ENCODE assay signal across 10 mouse cellular contexts in genomic region chr7:45800001-45800400, GRCm38 (mm10). TPM values are rescaled to one million over a fixed set of nuclear protein-coding genes. Genes with fewer than 3 reads are reported as not detected.
DNase-seq lines count a peak whose midpoint lies in the region; ATAC-seq lines count a peak whose summit lies in the region.
"Had no signal": no experiment of that assay in that cellular context is flagged by ENCODE, and none has a peak within 500 bp of the region (broad histone marks: within the 10 kb centered on the region; RNA-seq: fewer than 3 reads in every experiment).

No protein-coding gene starts in this region.

- H3K4me3 ChIP-seq in kidney, embryonic 16.5 days (ENCODE audit: low read length): peak overlapping the region; percentile 36
- H3K4me3 ChIP-seq in embryonic facial prominence, embryonic 13.5 days: 0 out of 2 replicates have a peak overlapping the region, but pooled peaks have one; percentile 28
- peak overlapping the region; percentile 36; the same call in 1 of the 2 replicates for H3K4me3 ChIP-seq in liver, embryonic 15.5 days (replicated peaks)
- no peak overlapping the region for H3K4me3 ChIP-seq in hindbrain, embryonic 16.5 days (ENCODE audit: low read length)

- H3K4me1 ChIP-seq in kidney, embryonic 16.5 days (ENCODE audit: insufficient read depth, low read length): peaks cover 27% of the 10 kb centered on the region; the same call in 1 of the 2 replicates
- H3K4me1 ChIP-seq in embryonic facial prominence, embryonic 13.5 days: peaks cover 34% of the 10 kb centered on the region
- peaks cover 51% of the 10 kb centered on the region for H3K4me1 ChIP-seq in liver, embryonic 15.5 days (replicated peaks)
- H3K4me1 ChIP-seq in hindbrain, embryonic 16.5 days (ENCODE audit: control insufficient read depth, insufficient read depth, low read depth, low read length): peaks cover 20% of the 10 kb centered on the region

- DNase-seq in cerebellum, adult 9-11 months: peak; percentile 12
- DNase-seq in cerebellum, adult 9-10 months: no peak
- no peak for DNase-seq in kidney, adult 8-10 months

- 41% methylated on average over 7 of the region's 7 CpGs for WGBS in kidney, embryonic 16.5 days
- WGBS in embryonic facial prominence, embryonic 13.5 days: 36% methylated on average over 7 of the region's 7 CpGs
- 29% methylated on average over 7 of the region's 7 CpGs for WGBS in liver, embryonic 15.5 days (ENCODE audit: insufficient replicate concordance)
- 47% methylated on average over 7 of the region's 7 CpGs for WGBS in hindbrain, embryonic 16.5 days

- H3K4me2 ChIP-seq in kidney, embryonic 16.5 days (replicated peaks; ENCODE audit: low read depth, low read length): peak overlapping the region; percentile 53
- H3K4me2 ChIP-seq in embryonic facial prominence, embryonic 13.5 days: peak overlapping the region; percentile 48
- H3K4me2 ChIP-seq in liver, embryonic 15.5 days: peak overlapping the region; percentile 69
- H3K4me2 ChIP-seq in hindbrain, embryonic 16.5 days (ENCODE audit: low read length): no peak overlapping the region

- H3K27me3 ChIP-seq in kidney, embryonic 16.5 days (ENCODE audit: insufficient read depth, low read length): peaks cover 15% of the 10 kb centered on the region
- peaks cover 38% of the 10 kb centered on the region for H3K27me3 ChIP-seq in embryonic facial prominence, embryonic 13.5 days
- H3K27me3 ChIP-seq in liver, embryonic 15.5 days: peaks cover 59% of the 10 kb centered on the region
- H3K27me3 ChIP-seq in hindbrain, embryonic 16.5 days (replicated peaks; ENCODE audit: control insufficient read depth, insufficient read depth, low read length): no peaks in the 10 kb centered on the region

- no peak for ATAC-seq in kidney, embryonic 16.5 days (ENCODE audit: low FRiP score, low TSS enrichment)
- no peak for ATAC-seq in embryonic facial prominence, embryonic 13.5 days (ENCODE audit: insufficient number of reproducible peaks, insufficient read depth, low FRiP score, low TSS enrichment, low read depth)
- ATAC-seq in liver, embryonic 15.5 days (ENCODE audit: insufficient read depth): no peak
- ATAC-seq in hindbrain, embryonic 16.5 days: no peak
- ATAC-seq in megakaryocyte progenitor cell, adult 5-6 weeks (replicated peaks; ENCODE audit: poor library complexity): no peak

- no peaks in the 10 kb centered on the region for H3K9me3 ChIP-seq in kidney, embryonic 16.5 days (ENCODE audit: low read length)
- no peaks in the 10 kb centered on the region for H3K9me3 ChIP-seq in embryonic facial prominence, embryonic 13.5 days
- H3K9me3 ChIP-seq in liver, embryonic 15.5 days (replicated peaks): no peaks in the 10 kb centered on the region
- H3K9me3 ChIP-seq in hindbrain, embryonic 16.5 days (ENCODE audit: control insufficient read depth, low read length): no peaks in the 10 kb centered on the region
- H3K9me3 ChIP-seq: hindbrain, embryonic 10.5 days had no signal

- peaks cover 4% of the 10 kb centered on the region; the same call in 1 of the 2 replicates for H3K36me3 ChIP-seq in kidney, embryonic 16.5 days (ENCODE audit: insufficient read depth, low read length)
- H3K36me3 ChIP-seq in embryonic facial prominence, embryonic 13.5 days: peaks cover 29% of the 10 kb centered on the region
- no peaks in the 10 kb centered on the region for H3K36me3 ChIP-seq in liver, embryonic 15.5 days (replicated peaks)
- H3K36me3 ChIP-seq in hindbrain, embryonic 16.5 days (ENCODE audit: control insufficient read depth, insufficient read depth, low read length): peaks cover 31% of the 10 kb centered on the region

- no peak overlapping the region for H3K27ac ChIP-seq in kidney, embryonic 16.5 days (ENCODE audit: low read length)
- no peak overlapping the region for H3K27ac ChIP-seq in embryonic facial prominence, embryonic 13.5 days
- H3K27ac ChIP-seq in liver, embryonic 15.5 days (replicated peaks): no peak overlapping the region
- no peak overlapping the region for H3K27ac ChIP-seq in hindbrain, embryonic 16.5 days (ENCODE audit: low read depth, low read length)
- H3K27ac ChIP-seq: hindbrain, embryonic 10.5 days had no signal

- no peak overlapping the region for H3K9ac ChIP-seq in kidney, embryonic 16.5 days (replicated peaks; ENCODE audit: low read length)
- H3K9ac ChIP-seq in embryonic facial prominence, embryonic 13.5 days: no peak overlapping the region
- H3K9ac ChIP-seq in liver, embryonic 15.5 days: no peak overlapping the region
- no peak overlapping the region for H3K9ac ChIP-seq in hindbrain, embryonic 16.5 days (ENCODE audit: low read depth, low read length)

RNA-seq across cellular contexts. Expression of gene Cyth2, which starts 14.4 kb away (rescaled TPM):
- polyA plus RNA-seq in kidney, embryonic 16.5 days (2015; fragmentation: Nextera tagmentation; extraction: Ambion mirVana): 125 and 126 TPM in 2 replicates
- polyA plus RNA-seq in embryonic facial prominence, embryonic 13.5 days (2015; fragmentation: Nextera tagmentation; extraction: Ambion mirVana): 133 and 138 TPM in 2 replicates
- polyA plus RNA-seq in liver, embryonic 15.5 days (2015; fragmentation: Nextera tagmentation; extraction: Ambion mirVana): 30.4 and 30.9 TPM in 2 replicates
- polyA plus RNA-seq in hindbrain, embryonic 16.5 days (2015; fragmentation: Nextera tagmentation; extraction: Ambion mirVana): 243 TPM in 2 replicates
- total RNA-seq in megakaryocyte progenitor cell, adult 5-6 weeks (2015): 17.9 and 26.3 TPM in 2 replicates
- 32.4 and 34.5 TPM in 2 replicates for total RNA-seq in megakaryocyte progenitor cell, adult 5-6 weeks (2017)

RNA-seq across cellular contexts. Expression of gene Sult2b1, which starts 15.5 kb away (rescaled TPM):
- polyA plus RNA-seq in kidney, embryonic 16.5 days (2015; fragmentation: Nextera tagmentation; extraction: Ambion mirVana): 1.9 and 2.5 TPM in 2 replicates
- polyA plus RNA-seq in embryonic facial prominence, embryonic 13.5 days (2015; fragmentation: Nextera tagmentation; extraction: Ambion mirVana): 7.7 and 8.4 TPM in 2 replicates
- polyA plus RNA-seq in liver, embryonic 15.5 days (2015; fragmentation: Nextera tagmentation; extraction: Ambion mirVana): 0.07 and 0.22 TPM in 2 replicates
- polyA plus RNA-seq in hindbrain, embryonic 16.5 days (2015; fragmentation: Nextera tagmentation; extraction: Ambion mirVana): 5.1 and 6.6 TPM in 2 replicates
- 1.2 and 1.7 TPM in 2 replicates for total RNA-seq in megakaryocyte progenitor cell, adult 5-6 weeks (2015)
- total RNA-seq in megakaryocyte progenitor cell, adult 5-6 weeks (2017): 1.9 and 6.4 TPM in 2 replicates

RNA-seq across cellular contexts. Expression of gene Lmtk3, which starts 16.5 kb away (rescaled TPM):
- 1.3 and 1.8 TPM in 2 replicates for polyA plus RNA-seq in kidney, embryonic 16.5 days (2015; fragmentation: Nextera tagmentation; extraction: Ambion mirVana)
- polyA plus RNA-seq in embryonic facial prominence, embryonic 13.5 days (2015; fragmentation: Nextera tagmentation; extraction: Ambion mirVana): 4.1 and 4.2 TPM in 2 replicates
- polyA plus RNA-seq in liver, embryonic 15.5 days (2015; fragmentation: Nextera tagmentation; extraction: Ambion mirVana): not detected in 2 replicates
- 17.2 and 21.3 TPM in 2 replicates for polyA plus RNA-seq in hindbrain, embryonic 16.5 days (2015; fragmentation: Nextera tagmentation; extraction: Ambion mirVana)
- 0.07 TPM in 2 replicates for total RNA-seq in megakaryocyte progenitor cell, adult 5-6 weeks (2015)
- total RNA-seq in megakaryocyte progenitor cell, adult 5-6 weeks (2017): not detected in 2 replicates
- total RNA-seq: common myeloid progenitor, adult 5-6 weeks had no signal

RNA-seq across cellular contexts. Expression of gene Kcnj14, which starts 24.6 kb away (rescaled TPM):
- 1.9 TPM in 2 replicates for polyA plus RNA-seq in kidney, embryonic 16.5 days (2015; fragmentation: Nextera tagmentation; extraction: Ambion mirVana)
- 2.2 TPM in 2 replicates for polyA plus RNA-seq in embryonic facial prominence, embryonic 13.5 days (2015; fragmentation: Nextera tagmentation; extraction: Ambion mirVana)
- 0.06 and 0.12 TPM in 2 replicates for polyA plus RNA-seq in liver, embryonic 15.5 days (2015; fragmentation: Nextera tagmentation; extraction: Ambion mirVana)
- 1.2 TPM in 2 replicates for polyA plus RNA-seq in hindbrain, embryonic 16.5 days (2015; fragmentation: Nextera tagmentation; extraction: Ambion mirVana)
- total RNA-seq in megakaryocyte progenitor cell, adult 5-6 weeks (2015): 0.05 TPM in 2 replicates
- not detected in 2 replicates for total RNA-seq in megakaryocyte progenitor cell, adult 5-6 weeks (2017)
- total RNA-seq: common myeloid progenitor, adult 5-6 weeks had no signal

RNA-seq across cellular contexts. Expression of gene Grwd1, which starts 30.7 kb away (rescaled TPM):
- 87.4 and 87.9 TPM in 2 replicates for polyA plus RNA-seq in kidney, embryonic 16.5 days (2015; fragmentation: Nextera tagmentation; extraction: Ambion mirVana)
- polyA plus RNA-seq in embryonic facial prominence, embryonic 13.5 days (2015; fragmentation: Nextera tagmentation; extraction: Ambion mirVana): 62.7 and 74.0 TPM in 2 replicates
- 24.7 and 25.3 TPM in 2 replicates for polyA plus RNA-seq in liver, embryonic 15.5 days (2015; fragmentation: Nextera tagmentation; extraction: Ambion mirVana)
- polyA plus RNA-seq in hindbrain, embryonic 16.5 days (2015; fragmentation: Nextera tagmentation; extraction: Ambion mirVana): 44.0 and 46.7 TPM in 2 replicates
- 22.6 and 25.1 TPM in 2 replicates for total RNA-seq in megakaryocyte progenitor cell, adult 5-6 weeks (2015)
- total RNA-seq in megakaryocyte progenitor cell, adult 5-6 weeks (2017): 24.2 and 26.9 TPM in 2 replicates
